Mouse (Mus musculus) fat pad, adult 2 months (tissue): ENCODE measurements around the gene 2900026A02Rik.

ENCODE experiments used
- DNase-seq: peaks from one replicate; pipeline ENCODE4 v3.0.0-alpha.2; 2011; ENCODE audit warnings: low read depth, low spot score; ENCODE audit errors: extremely low read depth

Gene 2900026A02Rik

DNA sequence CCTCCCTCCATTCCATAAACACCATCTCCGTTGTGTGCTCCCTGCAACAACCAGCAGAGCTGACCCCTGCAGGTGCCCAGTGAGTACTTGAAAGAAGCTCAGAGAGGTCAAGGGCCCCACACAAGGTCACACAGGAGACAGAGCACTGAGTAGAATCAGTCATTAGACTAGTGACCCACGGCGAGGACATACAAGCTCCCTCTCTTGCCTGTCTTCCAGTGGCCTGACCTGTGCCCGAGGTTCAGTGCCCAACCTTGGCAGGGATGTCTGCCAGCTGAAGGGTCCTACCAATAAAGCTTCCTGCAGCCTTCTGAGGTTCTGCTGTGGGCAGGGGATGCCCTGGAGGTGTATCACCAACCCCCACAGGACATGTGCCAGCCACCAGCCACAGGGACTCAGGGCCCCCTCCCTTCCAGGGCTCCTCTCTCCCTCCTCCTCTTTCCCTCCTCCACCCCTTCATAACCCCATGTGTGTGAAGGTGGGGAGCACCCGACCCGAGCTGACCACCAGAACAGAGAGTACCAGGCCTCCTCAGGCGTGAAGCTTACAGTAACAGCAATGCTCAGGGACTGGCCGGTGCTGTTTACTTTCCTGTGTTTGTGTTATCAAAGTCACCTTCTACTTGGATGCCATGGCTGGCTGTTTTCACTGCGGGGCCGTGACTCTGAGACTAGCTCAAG, 8.7 kb downstream of the 2900026A02Rik start:
- DNase-seq: no peak

DNA sequence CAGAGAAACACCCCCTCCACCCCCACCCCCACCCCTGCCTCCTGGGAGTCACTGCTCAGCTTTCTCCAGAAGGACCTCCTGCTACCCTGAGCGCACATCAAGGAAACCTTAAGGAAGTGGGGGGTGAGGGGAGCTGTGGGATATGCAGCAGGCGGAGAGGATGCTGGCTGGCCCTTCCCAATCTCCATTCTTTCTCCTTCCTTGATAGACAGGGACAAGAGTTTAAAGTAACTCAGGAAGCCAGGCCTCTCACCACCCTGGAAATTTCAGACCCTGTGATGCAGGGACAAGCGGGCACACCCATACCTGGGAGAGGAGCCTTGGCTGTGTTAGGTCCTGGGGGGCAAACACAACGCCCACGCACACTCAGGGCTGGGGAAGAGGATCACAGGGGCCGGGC, 10.7 kb downstream of the 2900026A02Rik start:
- DNase-seq: no peak

DNA sequence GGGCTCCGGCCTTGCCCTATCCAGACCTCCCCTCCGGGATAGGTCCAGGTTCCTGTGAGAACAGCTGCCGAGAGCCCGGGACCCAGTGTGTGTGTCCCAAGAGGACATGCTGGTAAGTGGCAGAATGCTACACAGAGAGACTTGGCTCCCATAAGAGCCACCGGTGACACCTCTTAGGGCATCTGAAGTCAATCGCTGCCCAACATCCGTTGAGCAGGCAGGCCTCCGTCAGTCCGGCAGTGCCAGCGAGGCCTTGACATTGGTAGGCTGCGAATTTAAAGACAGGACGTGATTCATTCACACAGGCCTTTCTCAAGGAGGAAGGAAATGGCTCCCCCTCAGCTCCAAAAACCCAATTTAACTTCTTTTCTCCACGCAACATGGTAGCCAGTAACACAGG, 11.1 kb downstream of the 2900026A02Rik start:
- no peak for DNase-seq

GRCm38 (mm10) chr5:113209401-113209750, 11.7 kb downstream of the 2900026A02Rik start:
- DNase-seq: no peak

- DNase-seq: no peak
These were observed 12.2 kb downstream of the 2900026A02Rik start for GRCm38 (mm10) chr5:113208622-113209400.

- no peak for DNase-seq
These were observed 13.0 kb downstream of the 2900026A02Rik start for GRCm38 (mm10) chr5:113208048-113208447.

DNA sequence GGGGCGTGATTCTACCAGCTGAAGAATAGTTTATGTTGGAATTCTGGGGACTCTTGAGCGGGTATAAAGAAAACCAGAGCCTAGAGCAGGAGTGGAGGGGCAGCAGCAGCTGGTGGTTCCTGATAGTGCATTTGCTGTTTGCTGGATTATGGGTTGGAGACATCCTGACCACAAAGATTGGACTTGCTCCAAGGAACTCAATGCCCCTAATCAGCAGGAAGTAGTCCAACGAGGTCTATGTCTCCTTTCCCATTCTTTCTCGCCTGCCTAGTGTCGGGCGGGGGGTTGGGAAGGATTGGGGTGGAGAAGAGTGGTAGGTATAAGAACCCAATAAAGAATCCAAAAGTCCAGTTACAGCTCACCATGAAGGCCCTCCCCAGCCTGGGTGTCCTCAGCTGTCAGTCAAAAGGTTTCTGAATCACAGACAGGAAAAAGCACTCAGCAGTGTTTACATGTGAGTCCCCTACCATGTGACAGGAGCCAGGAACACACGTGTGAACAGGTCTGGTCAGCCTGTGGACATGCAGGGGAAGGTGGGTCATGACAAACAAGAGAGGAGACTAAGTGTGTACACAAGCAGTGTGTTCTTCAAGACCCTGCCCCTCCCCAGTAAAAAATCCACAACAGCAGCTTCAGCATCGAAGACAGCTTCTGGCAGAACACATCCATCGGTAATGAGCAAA, 14.2 kb downstream of the 2900026A02Rik start:
- DNase-seq: no peak

GRCm38 (mm10) chr5:113204193-113204592, 16.8 kb downstream of the 2900026A02Rik start:
- no peak for DNase-seq

- no peak for DNase-seq
These were observed 21.3 kb downstream of the 2900026A02Rik start for GRCm38 (mm10) chr5:113199772-113200134.

DNA sequence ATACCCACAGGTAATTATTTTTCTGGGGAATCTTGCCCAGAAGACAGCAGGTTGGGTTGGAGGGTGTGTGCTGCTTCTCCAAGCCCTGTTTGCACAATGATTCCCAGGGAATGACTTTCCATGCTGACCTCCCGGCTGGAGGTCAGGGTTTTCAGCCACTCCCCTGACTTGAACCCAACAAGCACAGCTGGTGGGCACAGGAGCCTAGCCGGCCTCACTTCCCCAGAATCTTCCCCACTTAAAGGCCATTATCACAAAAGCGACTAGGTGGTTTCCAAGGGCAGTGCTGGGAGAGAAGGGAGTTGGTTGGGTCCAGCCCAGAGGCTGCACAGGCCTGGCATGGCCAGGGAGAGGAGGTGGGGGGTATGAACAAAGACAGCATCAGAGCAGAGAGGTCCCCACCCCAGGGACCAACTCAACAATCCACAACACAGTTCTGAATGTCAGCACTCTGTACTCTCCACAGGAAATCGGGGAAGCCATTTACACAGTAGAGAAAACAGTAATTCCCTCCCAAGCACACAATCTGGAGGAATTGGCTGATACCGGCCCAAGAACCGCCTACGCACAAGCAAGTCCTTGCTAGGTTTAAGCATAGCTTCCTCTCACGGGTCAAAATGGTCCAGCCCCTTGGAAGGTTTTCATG, 21.8 kb downstream of the 2900026A02Rik start:
- no peak for DNase-seq

DNA sequence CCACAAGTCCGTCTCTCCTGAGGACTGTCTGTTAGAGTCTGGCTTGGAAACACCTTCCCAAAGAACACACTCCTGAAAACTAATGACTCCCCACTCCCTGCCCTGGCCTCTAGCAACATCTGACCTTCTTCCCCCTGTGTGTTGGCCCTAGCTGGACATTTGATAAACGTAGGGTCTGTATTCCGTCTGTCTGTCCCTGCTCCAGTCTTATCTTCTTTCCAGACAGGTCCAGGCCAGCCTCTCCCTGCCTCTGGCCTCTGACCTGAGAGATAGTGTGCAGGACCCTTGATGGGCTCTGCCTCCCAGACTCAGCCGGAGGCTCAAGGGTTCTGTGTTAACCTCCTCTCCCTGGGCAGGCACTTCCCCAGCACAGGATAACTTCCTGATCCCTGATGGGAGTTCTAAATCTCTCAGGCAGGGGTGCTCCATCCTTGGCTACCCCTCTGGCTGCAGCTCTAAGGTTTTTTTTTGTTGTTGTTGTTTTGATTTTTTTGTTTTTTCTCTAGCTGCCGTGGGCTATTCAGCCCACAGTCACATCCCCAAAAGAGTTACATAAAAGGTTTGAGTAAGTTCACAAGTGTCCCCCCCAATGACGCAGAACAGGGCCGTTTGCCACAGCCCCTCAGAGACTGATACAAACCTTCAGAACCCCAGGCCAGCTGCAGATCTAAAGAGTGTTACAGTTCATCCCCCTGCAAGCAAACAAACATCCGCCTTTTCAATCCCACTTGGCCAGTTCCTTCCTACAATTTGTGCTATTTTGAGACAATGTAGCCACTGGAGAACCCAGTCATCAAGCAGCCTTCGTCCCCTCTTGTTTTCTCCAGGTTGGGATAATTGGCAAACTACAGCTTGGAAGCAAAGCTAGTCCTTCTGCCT, 23.9 kb downstream of the 2900026A02Rik start:
- no peak for DNase-seq

- DNase-seq: no peak
These were observed 25.1 kb downstream of the 2900026A02Rik start for GRCm38 (mm10) chr5:113195907-113196306.

DNA sequence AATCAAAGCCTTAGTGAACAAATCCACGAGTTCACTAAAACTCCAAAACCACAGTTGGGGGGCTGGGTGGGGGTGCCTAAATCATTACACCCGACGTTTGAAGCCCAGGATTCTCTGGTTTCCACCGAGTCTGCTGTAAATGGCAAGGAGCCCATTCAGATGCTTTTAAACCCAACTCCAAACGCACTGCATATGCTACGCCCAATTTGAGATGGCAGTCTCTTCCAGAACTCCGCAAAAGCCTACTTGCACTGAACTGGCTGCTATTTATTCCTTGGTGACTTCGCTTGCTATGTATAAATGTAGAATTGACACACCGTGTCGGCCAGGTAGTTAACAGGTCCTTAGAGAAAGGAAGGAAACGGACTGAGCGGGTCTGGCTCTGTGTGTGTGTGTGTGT, 25.6 kb downstream of the 2900026A02Rik start:
- DNase-seq: no peak

GRCm38 (mm10) chr5:113193762-113194161, 27.3 kb downstream of the 2900026A02Rik start:
- DNase-seq: no peak

GRCm38 (mm10) chr5:113191901-113192300, 29.1 kb downstream of the 2900026A02Rik start:
- DNase-seq: no peak

- no peak for DNase-seq
These were observed 30.5 kb downstream of the 2900026A02Rik start for GRCm38 (mm10) chr5:113190558-113190957.

DNA sequence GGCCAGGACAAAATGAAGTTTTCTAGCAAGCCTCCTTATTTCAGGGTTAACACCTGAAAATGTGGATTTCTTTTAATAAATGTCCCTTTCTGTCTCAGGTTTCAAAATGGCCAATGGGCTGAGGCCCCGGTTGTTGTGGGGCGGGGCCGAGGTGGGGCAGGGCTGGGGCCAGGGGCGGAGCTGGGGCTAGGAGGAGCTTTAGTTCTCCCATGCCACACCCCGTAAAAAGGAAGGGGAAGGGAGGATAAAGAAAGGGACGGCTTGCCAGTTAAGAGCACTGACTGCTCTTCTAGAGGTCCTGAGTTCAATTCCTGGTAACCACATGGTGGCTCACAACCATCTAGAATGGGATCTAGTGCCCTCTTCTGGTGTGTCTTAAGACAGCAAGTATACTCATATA, 39.6 kb downstream of the 2900026A02Rik start:
- DNase-seq: no peak

DNA sequence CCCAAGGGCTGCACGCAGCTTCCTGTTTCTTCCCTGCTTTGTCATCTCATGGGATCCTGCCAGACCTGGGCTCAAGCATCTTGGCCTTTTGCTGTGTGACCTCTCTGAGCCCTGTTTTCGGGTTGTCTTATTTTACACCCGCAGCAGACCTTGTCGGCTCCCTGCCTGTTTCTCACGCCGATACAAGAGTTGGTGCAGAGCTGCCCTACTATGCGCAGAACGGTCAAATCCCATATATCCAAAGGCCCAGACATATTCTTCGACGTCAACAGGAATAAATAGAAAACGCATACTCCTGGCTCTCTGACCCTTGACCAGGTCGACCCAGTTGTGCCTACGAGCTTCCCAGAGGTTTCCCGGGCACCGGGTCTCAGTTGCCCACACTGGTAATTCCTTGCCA, 40.3 kb downstream of the 2900026A02Rik start:
- DNase-seq: no peak

GRCm38 (mm10) chr5:113179843-113180682, 41.0 kb downstream of the 2900026A02Rik start:
- no peak for DNase-seq

- no peak for DNase-seq
These were observed 41.6 kb downstream of the 2900026A02Rik start for GRCm38 (mm10) chr5:113179451-113179842.
